Mouse (Mus musculus) cerebellum, adult 2 months (tissue): ENCODE measurements around the gene Slc6a20b.

ENCODE experiments used
- CTCF ChIP-seq: fragments of 200-500 bp; IDR thresholded peaks from 2 replicates; pipeline ENCODE4 v1.5.1; 2011; ENCODE audit warnings: low read depth, mild to moderate bottlenecking, control low read depth, low read length, moderate library complexity, borderline replicate concordance; ENCODE audit not compliant: insufficient read depth
- POLR2A ChIP-seq: fragments of 200-500 bp; IDR thresholded peaks from 2 replicates; pipeline ENCODE4 v1.6.1; 2011; ENCODE audit warnings: low read length, control low read depth, borderline replicate concordance; ENCODE audit not compliant: insufficient read depth

GRCm38 (mm10) chr9:123625821-123626220 lies 6.5 kb downstream of the Slc6a20b start:
- TF ChIP-seq POLR2A: no peak
- TF ChIP-seq CTCF: no peak
